ENCODE assay signal across 24 mouse cellular contexts in genomic region chr9:72867434-72867833, GRCm38 (mm10).
"Had no signal": no experiment of that assay in that cellular context is flagged by ENCODE, and none has a peak within 500 bp of the region (broad histone marks: within the 10 kb centered on the region; RNA-seq: fewer than 3 reads in every experiment).

No protein-coding gene starts in this region.

- H3K27ac ChIP-seq: heart, embryonic 15.5 days; hindbrain, embryonic 13.5 days; hindbrain, embryonic 15.5 days; hindbrain, postnatal 0 days; kidney, embryonic 15.5 days; kidney, postnatal 0 days; limb, embryonic 12.5 days; liver, embryonic 13.5 days had no signal

- H3K4me3 ChIP-seq: heart, embryonic 15.5 days; hindbrain, embryonic 13.5 days; hindbrain, embryonic 15.5 days; kidney, embryonic 15.5 days; limb, embryonic 12.5 days; liver, embryonic 13.5 days had no signal

- H3K4me2 ChIP-seq: heart, embryonic 11.5 days; heart, embryonic 15.5 days; hindbrain, embryonic 13.5 days; hindbrain, embryonic 15.5 days; kidney, embryonic 15.5 days; limb, embryonic 12.5 days; liver, embryonic 11.5 days; liver, embryonic 13.5 days had no signal

- DNase-seq: gastrocnemius, postnatal 14 days; gastrocnemius, postnatal 36 days; heart, adult 18-20 months; heart, postnatal 14 days; heart, postnatal 36 days; kidney, adult 11 months; kidney, adult 2 months; kidney, adult 9 months; kidney, postnatal 14 days; kidney, postnatal 36 days; layer of hippocampus, adult 9-11 months; layer of hippocampus, postnatal 36 days; liver; liver, embryonic 13.5 days had no signal

- H3K36me3 ChIP-seq: heart, embryonic 15.5 days; hindbrain, embryonic 13.5 days; hindbrain, embryonic 15.5 days; kidney, embryonic 15.5 days; limb, embryonic 12.5 days; liver, embryonic 13.5 days had no signal

- H3K27me3 ChIP-seq: heart, embryonic 15.5 days; hindbrain, embryonic 13.5 days; hindbrain, embryonic 15.5 days; kidney, embryonic 15.5 days; limb, embryonic 12.5 days had no signal

- ATAC-seq: hindbrain, postnatal 0 days; intestine, embryonic 16.5 days had no signal

- H3K9me3 ChIP-seq: heart, embryonic 15.5 days; hindbrain, embryonic 13.5 days; hindbrain, embryonic 15.5 days; kidney, embryonic 15.5 days; limb, embryonic 12.5 days; liver, embryonic 13.5 days had no signal

- H3K9ac ChIP-seq: heart, embryonic 15.5 days; hindbrain, embryonic 13.5 days; hindbrain, embryonic 15.5 days; kidney, embryonic 15.5 days; limb, embryonic 12.5 days; liver, embryonic 13.5 days had no signal
